In genomic region chr6:29395910-29396713, GRCm38 (mm10) we compare ENCODE assay signal across 7 mouse cellular contexts. TPM values are rescaled to one million over a fixed set of nuclear protein-coding genes. Genes with fewer than 3 reads are reported as not detected.
DNase-seq lines count a peak whose midpoint lies in the region; ATAC-seq lines count a peak whose summit lies in the region.

Gene Ccdc136 (plus strand): TSS chr6:29396309.

- H3K27ac ChIP-seq in hindbrain, embryonic 12.5 days = peak within 1 kb of the TSS; percentile 30

- H3K4me1 ChIP-seq in hindbrain, embryonic 12.5 days = peaks cover 17% of the 10 kb centered on the region

- H3K9ac ChIP-seq in hindbrain, embryonic 12.5 days = peak within 1 kb of the TSS; percentile 87

- peak; percentile 65 for DNase-seq in R1 (ENCODE audit: low read depth, low spot score)
- DNase-seq in cerebellum, postnatal 10 days = peak; percentile 84 to 88
- peak; percentile 52 to 63 for DNase-seq in frontal cortex, postnatal 14 days (ENCODE audit: low spot score in 2 of 2)
- DNase-seq in layer of hippocampus, postnatal 36 days = peak; percentile 77 to 80
- DNase-seq in lung, postnatal 14 days = peak; percentile 72
- peak; percentile 84 for DNase-seq in retina, postnatal 1 day

- no peaks in the 10 kb centered on the region for H3K9me3 ChIP-seq in hindbrain, embryonic 12.5 days (replicated peaks)

- H3K4me3 ChIP-seq in hindbrain, embryonic 12.5 days = peak within 1 kb of the TSS; percentile 74

- H3K36me3 ChIP-seq in hindbrain, embryonic 12.5 days = no peaks in the 10 kb centered on the region

- WGBS in hindbrain, embryonic 12.5 days = under 1% methylated on average over 47 of the region's 49 CpGs

- H3K27me3 ChIP-seq in hindbrain, embryonic 12.5 days = peaks cover 21% of the 10 kb centered on the region

- peak; percentile 95 for ATAC-seq in hindbrain, embryonic 12.5 days (ENCODE audit: low FRiP score)

- peak within 1 kb of the TSS; percentile 90 for H3K4me2 ChIP-seq in hindbrain, embryonic 12.5 days (replicated peaks)

RNA-seq across cellular contexts. Expression of gene Ccdc136, which starts in this region (rescaled TPM):
- polyA plus RNA-seq in hindbrain, embryonic 12.5 days (2016; fragmentation: Nextera tagmentation; extraction: Ambion mirVana) = 35.6 and 36.0 TPM in 2 replicates
- 10 to 100 TPM; 62.7 to 64.8 TPM for total RNA-seq in layer of hippocampus, postnatal 36 days (2021)

Comparison
In these comparisons a context has a peak if more than half of its experiments do, and no peak if none do; other contexts are left out.
1. Peak in every context shown above with its lines: DNase-seq, ATAC-seq, H3K4me3 ChIP-seq and H3K27ac ChIP-seq.